Mouse (Mus musculus) thymus, postnatal 14 days (tissue): ENCODE measurements around the gene Ankrd2.
A peak's percentile ranks its signal among the peaks of the same experiment; 100 is the strongest.

Experiments used
- DNase-seq: peaks from one replicate; pipeline ENCODE4 v3.0.0; 2021

Ankrd2 gene

DNA sequence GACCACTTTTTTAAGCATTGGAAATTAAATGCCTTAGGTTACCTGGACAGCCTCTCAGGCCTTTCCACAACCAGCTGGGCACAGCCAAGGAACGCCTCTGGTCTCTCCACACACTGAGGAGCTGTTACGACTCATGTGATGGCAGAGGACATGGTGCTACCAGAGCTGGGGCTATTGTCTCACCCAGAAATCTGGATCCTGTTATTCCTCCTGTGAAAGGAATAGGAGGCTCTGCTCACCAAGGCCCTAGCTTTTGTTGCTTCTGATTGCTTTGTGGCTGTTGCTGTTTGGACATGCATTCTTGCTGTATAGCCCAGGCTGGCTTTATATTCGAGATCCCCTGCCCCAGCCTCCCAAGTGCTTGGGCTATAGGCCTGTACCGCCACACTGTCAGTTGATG, 19.5 kb upstream of the Ankrd2 start:
- DNase-seq = no peak

DNA sequence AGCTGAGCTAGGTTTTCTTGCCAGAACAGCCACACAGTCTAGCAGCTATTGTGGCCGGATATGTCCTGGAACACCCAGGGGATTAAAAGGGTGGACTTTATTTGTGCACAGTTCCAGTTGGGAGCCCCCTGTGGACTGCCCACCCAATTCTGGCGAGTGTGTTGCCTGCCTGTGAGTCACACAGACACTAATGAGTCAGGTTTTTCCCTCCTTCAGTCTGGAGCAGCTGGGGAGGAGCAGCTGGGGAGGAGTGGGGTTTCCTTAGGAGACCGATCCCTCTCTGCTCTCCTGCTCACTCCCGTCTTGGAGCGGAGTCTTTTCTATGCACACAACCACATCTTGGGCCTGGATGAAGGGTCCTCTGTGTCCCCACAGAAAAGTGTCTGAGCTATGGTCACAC, 19.0 kb upstream of the Ankrd2 start:
- no peak for DNase-seq

DNA sequence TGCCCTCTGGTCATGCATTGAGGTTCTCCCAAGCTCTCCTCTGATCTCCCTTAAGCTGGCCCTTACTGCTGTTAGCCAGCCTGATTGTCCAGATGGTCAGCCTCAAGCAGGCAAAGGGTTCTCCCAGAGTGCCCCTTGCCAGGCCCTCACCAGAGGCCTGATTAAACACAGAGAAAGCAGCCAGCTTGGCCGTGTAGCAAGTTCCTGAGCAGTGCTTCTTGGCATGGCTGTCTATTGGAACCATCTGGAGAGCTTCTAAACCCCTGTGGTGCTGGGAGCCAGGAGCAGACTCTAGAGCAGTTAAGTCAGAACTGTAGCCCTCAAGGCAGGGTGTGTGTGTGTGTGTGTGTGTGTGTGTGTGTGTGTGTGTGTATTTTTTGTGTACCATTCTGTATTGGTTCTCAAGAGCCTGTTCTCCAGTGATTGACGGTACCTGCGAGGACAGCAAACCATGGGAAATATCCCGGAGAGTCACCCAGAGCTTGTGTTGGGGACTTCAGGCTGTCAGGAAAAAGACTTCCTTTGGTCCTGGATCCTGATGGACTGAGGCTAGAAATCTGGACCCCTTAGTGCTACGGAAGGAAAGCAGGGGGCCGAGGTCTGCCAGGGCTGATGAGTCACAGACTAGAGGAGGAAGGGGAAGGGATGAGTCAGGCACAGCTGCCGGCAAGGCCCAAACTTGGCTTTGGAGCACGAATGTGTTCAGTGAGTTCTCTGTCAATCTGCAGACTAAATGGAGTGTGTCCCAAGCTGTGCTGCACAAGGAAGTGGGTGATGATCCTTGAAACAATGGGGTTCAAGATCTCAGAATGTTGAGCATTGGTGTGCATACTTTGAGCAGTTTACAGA, 18.2 kb upstream of the Ankrd2 start:
- no peak for DNase-seq

DNA sequence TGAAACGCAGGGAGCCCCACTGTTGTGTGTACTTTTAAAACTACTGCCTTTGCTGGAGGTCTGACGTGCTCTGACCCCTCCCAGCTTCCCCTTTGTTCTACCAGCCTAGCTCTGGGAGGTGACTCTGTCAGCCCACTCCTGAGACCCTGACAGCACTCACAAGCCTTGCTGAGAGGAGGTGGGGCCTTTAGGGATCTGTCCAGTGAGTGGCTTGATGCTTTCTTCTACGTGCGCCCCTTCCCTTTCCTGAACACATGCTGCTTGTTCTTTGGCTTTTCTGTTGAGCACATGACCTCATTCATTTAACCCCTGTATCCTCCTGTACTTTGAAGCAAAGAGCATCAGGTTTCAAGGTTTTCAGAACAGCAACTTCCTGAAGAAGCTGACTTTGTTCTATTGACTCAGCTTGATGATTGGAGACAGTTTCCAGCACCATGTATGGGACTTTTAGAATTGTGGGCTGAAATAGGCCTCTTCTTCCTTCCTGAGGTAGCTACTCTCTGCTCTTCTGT, 16.7 kb upstream of the Ankrd2 start:
- DNase-seq = peak; percentile 42

DNA sequence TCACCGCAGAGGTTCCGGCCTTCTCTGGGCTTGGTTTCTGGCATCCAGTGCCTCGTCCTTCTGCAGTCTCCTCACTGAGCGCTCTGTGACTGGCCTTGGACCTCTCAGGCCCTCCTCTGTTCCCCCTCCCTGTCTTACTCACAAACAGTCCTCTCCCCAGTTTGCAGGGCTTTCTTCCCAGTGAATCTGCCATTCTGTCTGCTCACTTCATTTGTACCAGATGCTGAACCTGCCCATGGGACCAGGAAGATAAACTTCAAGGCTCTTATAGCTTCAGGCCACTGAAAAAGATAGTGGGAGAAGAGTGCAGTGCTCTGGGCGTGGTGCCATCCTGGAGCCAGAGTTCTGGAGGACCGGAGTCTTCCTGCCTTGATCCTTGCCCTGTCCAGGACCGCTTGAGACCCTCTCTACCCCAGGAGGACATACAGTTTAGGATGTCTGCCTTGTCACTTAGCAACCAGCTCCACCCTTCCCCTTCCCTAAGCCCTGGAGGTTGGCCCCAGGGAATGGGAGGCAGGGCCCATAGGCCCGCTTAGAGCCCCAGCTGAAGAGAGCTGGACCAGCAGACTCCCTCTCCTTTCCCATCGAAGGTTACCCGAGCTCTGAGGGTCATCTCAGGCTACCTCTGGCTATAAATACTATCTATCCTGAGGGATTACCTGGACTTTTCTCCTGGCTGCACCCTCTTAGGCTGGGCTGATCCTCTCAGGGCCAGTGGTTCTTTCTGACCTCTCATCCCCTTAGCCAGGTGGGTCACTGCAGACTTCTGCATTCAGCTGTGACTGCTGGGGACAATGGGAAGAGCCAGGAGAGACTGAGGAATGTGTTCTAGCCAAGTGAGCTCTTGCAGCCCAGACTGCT, 13.9 kb upstream of the Ankrd2 start:
- no peak for DNase-seq

DNA sequence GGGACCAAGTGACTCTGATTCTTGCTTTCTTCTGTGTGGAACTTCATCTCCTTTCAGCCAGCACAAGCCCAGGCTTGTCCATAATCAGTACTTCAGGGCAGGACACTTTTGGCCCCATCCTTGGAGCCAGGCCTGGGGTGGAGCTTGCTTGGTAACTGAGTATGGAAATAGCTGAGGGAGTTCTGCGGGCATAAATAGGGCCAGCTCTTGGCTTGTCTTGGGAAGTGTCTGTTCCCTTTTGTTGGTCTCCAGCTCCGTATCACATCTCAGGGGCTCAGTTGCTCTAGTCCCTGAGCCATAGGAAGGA, 13.3 kb upstream of the Ankrd2 start:
- DNase-seq = no peak

GRCm38 (mm10) chr19:42026158-42026557, 9.6 kb upstream of the Ankrd2 start:
- DNase-seq = peak; percentile 78

DNA sequence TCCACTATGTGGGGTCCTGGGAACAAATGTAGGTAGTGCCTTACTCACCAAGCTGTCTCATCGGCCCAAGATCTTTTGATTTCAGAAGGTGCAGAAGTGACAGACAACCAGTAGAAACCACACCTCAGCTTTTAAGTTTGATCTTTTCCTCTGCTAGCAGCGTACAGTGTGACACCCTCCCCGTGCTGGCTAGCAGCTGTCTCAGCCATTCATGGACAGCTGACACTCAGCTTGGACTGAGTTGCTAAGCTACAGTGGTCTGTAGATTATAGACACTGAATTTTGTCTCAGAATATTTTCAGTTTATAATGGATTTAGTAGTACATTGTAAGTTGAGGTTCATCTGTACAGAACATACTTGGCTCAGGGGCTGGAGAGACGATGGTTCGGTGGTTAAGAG, 4.7 kb upstream of the Ankrd2 start:
- no peak for DNase-seq

- DNase-seq = no peak
Observed at GRCm38 (mm10) chr19:42033611-42034010, 2.2 kb upstream of the Ankrd2 start.

GRCm38 (mm10) chr19:42034146-42034775, 1.5 kb upstream of the Ankrd2 start:
- DNase-seq = peak; percentile 28

DNA sequence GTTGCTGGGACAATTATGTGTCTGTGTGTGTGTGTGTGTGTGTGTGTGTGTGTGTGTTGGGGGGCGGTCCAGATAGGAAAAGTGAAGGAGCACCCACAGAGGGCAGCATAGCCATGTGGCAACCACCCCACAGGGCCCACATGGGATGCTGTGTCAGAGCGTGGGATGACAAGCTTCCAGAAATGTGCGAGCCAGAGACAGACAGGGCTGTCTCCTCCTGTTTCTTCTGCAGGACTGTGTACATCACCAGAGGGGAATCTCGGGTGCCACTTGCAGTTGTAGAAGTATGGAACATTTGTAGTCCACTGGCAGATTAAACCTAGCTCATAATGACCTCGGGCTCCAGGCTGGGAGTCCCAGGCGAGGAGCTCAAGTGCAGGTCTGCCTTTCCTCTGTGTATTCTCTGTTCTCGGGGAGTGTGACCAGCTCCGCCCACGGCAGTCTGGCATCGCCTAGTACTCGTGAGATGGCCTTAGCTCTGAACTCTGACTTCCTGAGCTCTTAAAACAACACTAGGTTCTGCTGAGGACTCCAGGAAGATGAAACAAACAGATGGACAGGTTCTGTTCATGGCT, 832 bp upstream of the Ankrd2 start:
- DNase-seq = no peak

DNA sequence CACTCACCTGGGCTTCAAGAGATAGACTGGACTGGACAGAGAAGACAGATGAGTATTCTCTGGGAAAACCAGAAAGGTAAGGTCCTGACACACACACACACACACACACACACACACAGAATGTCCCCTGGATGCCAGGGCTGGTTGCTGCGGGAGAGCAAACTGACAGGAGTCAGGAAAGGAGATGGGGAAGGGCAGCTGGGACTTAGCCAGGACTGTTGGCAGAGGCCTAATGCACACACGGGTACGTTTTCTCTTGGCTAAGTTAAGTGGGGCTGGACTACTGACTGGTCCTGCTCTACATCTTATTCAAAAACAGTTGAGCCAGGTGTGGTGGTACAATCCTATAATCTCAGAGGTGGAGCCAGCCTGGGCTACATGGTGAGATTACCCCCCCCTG, 557 bp downstream of the Ankrd2 start:
- DNase-seq = no peak

- DNase-seq = no peak
Observed at GRCm38 (mm10) chr19:42037167-42037702, 1.4 kb downstream of the Ankrd2 start.

DNA sequence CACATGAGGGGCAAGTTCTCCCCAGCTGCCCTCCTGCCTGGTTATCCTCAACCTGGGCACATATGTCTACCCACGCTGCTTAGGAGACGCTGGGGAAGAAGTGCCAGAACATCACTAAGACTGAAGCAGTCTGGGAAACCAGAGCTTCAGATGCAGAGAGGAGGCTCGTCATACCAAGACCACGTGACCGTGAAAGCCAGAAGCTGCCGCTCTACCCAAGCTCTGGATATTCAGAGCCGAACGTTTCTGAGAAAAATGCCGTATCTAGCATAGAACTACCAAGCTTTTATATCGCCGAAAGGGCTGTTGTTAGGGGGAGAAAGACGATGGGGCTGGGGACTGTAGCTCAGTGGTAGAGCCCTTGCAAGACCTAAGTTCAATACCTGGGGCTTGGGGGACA, 2.5 kb downstream of the Ankrd2 start:
- DNase-seq = no peak

DNA sequence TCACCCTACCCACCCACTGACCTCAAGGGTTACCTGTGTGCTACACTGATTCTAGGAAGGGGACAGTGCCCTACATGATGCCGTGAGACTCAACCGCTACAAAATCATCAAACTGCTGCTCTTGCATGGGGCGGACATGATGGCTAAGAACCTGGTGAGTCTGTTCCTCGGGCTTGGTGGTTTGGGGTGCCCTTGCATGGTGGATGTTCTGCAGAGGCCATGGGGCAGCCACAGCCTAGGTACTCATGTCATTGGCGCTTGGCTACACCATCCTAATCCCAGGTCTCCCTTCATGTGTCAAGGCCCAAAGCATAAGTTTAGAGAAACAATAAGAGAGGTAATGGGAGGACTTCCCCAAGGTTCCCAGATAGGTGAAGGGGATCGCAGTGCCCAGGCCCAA, 8.2 kb downstream of the Ankrd2 start:
- DNase-seq = no peak

DNA sequence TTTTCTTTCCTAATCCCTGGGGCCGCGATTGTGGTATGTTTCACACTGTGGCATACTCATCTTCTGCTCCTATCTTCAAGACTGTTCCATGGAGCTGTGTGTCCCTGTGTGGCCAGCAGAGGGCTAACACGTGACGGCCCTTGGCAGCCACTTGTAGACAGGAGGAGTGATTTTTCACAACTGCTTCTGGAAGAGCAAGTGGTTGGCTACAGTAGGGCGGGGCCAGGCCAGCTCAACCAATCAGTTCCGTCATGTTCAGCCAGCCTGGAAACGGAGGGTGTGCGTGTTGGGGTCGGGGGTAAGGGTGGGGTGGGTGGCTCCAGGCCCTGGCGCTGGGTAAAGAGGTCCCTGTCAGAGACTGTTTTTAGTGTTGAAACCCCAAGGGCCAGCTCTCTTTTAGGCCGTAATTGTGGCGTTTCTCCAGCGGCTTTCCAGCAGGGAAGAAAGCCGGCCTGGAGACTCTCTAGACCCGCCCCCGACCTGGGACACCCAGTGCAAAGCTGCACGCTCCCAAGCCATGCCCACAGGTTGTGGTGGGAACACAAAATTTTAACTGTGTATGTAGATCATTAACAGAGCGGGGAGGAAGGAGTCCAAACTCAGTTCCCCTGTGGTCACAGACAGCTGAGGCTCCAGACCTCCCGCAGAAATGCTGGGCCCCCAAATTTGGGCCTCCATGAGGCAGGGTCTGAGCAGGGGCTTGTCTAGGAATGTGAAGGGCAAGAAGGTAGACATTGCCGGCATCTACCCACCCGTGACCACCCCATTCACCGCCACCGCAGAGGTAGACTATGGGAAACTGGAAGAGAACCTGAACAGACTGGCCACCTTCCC, 9.7 kb downstream of the Ankrd2 start, which contains the start of gene Hoga1:
TSS of gene Hoga1 (plus strand) at position 342 of the 834 bp plus-strand sequence.
- DNase-seq = peak; percentile 75

DNA sequence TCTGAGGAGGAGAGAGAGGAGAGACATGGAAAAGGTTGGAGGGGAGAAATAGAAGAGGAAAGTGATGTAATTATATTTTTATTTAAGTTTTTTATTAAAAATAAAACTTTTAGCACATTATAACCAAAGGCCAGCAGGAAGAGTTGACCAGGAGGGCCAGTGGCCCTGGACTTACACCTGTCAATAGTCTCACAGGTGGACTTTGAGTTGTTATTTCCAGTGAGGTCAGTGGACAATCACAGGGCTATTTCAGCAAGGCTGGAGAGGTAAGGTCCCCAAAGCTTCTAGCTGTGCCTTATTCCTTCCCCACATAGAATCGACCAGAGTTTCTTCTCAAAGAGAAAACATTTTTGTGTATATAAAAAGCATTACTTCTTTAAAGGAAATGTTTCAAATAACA, 14.5 kb downstream of the Ankrd2 start:
- no peak for DNase-seq

DNA sequence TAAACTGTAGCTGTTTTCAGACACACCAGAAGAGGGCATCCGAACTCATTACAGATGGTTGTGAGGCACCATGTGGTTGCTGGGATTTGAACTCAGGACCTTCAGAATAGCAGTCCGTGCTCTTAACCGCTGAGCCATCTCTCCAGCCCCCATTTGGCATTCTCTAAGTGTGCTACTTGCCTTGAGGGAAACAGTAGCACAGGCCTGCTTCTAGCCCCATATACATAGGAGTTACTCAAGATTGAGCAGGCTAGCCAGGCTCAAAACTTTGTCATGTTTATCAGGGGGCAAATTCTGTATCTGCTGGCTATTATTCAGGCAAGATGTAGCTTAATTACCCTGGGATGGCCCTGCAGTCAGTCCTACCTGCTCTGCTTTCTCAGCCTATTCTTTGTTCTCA, 15.6 kb downstream of the Ankrd2 start:
- no peak for DNase-seq

- DNase-seq = no peak
Observed at GRCm38 (mm10) chr19:42051948-42052347, 16.1 kb downstream of the Ankrd2 start, which contains the start of gene 4933411K16Rik. Gene 4933411K16Rik, plus strand, starts transcription at chr19:42052248.

DNA sequence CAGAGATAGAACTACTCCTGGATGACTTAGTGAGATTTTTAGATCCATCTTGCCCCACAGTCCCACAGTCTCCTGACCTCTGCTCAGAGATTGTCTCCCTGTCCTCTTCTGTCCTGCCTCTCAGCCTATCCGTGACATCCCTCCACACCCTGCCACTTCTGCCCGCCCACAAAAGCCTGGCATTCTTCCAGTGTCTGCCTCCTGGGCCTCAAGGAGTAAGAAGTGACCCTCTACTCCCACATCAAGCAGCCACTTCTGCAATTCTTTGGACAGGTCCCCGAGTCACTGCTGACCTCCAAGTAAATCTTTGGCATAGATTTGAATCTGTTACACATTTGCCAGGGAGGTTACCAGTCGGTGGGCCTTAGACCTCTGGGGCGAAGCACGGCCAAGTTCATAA, 18.5 kb downstream of the Ankrd2 start:
- DNase-seq = no peak

GRCm38 (mm10) chr19:42055881-42056280, 20.1 kb downstream of the Ankrd2 start:
- DNase-seq = no peak
